Mouse (Mus musculus): ENCODE measurements around the gene Psd4. TPM values are rescaled to one million over a fixed set of nuclear protein-coding genes. Genes with fewer than 3 reads are reported as not detected.

The Psd4 gene
- polyA plus RNA-seq, 1 experiment from 2014 or later = 0.79 TPM

GRCm38 (mm10) chr2:24435699-24436098, 68.3 kb downstream of the Psd4 start:
- Histone ChIP-seq H3K9ac (no peak overlapping the region), H3K9me3 (ENCODE audit: low read depth, low read length) (no peaks in the 10 kb centered on the region), H3K4me2 (no peak overlapping the region), H3K4me3 (ENCODE audit: low read depth, low read length) (no peak overlapping the region), H3K27me3 (ENCODE audit: insufficient read depth, low read length) (no peaks in the 10 kb centered on the region), H3K27ac (ENCODE audit: low read depth) (no peak overlapping the region), H3K4me1 (ENCODE audit: insufficient read depth) (no peaks in the 10 kb centered on the region), H3K36me3 (ENCODE audit: insufficient read depth) (no peaks in the 10 kb centered on the region)
- ATAC-seq (ENCODE audit: insufficient read depth) (no peak), DNase-seq (no peak)
- 56% methylated on average over 11 of the region's 11 CpGs for WGBS
- TF ChIP-seq CTCF (IDR thresholded peaks at IDR 0.05; ENCODE audit: low read depth) = no peak

- WGBS = 62% methylated on average over 2 of the region's 2 CpGs
- H3K9ac ChIP-seq = no peak overlapping the region
- no peak for DNase-seq
- H3K36me3 ChIP-seq (ENCODE audit: insufficient read depth) = no peaks in the 10 kb centered on the region
- ATAC-seq (ENCODE audit: insufficient read depth) = no peak
- TF ChIP-seq CTCF (IDR thresholded peaks at IDR 0.05; ENCODE audit: low read depth) = no peak
- no peak overlapping the region for H3K4me3 ChIP-seq (ENCODE audit: low read depth, low read length)
- H3K4me2 ChIP-seq = no peak overlapping the region
- H3K27me3 ChIP-seq (ENCODE audit: insufficient read depth, low read length) = no peaks in the 10 kb centered on the region
- no peaks in the 10 kb centered on the region for H3K9me3 ChIP-seq (ENCODE audit: low read depth, low read length)
- H3K27ac ChIP-seq (ENCODE audit: low read depth) = no peak overlapping the region
- no peaks in the 10 kb centered on the region for H3K4me1 ChIP-seq (ENCODE audit: insufficient read depth)
These were observed 72.7 kb downstream of the Psd4 start for GRCm38 (mm10) chr2:24440056-24440455.

- Histone ChIP-seq H3K36me3 (ENCODE audit: insufficient read depth) (no peaks in the 10 kb centered on the region), H3K4me2 (no peak overlapping the region), H3K9ac (no peak overlapping the region), H3K27me3 (ENCODE audit: insufficient read depth, low read length) (no peaks in the 10 kb centered on the region), H3K4me1 (ENCODE audit: insufficient read depth) (no peaks in the 10 kb centered on the region), H3K9me3 (ENCODE audit: low read depth, low read length) (no peaks in the 10 kb centered on the region), H3K27ac (ENCODE audit: low read depth) (no peak overlapping the region), H3K4me3 (ENCODE audit: low read depth, low read length) (no peak overlapping the region)
- no peak for ATAC-seq (ENCODE audit: insufficient read depth)
- DNase-seq = no peak
- TF ChIP-seq CTCF (IDR thresholded peaks at IDR 0.05; ENCODE audit: low read depth) = no peak
These were observed 74.5 kb downstream of the Psd4 start for GRCm38 (mm10) chr2:24441899-24442298.

- WGBS = 64% methylated on average over 4 of the region's 4 CpGs
- Histone ChIP-seq H3K36me3 (ENCODE audit: insufficient read depth) (no peaks in the 10 kb centered on the region), H3K4me1 (ENCODE audit: insufficient read depth) (no peaks in the 10 kb centered on the region), H3K27ac (ENCODE audit: low read depth) (no peak overlapping the region), H3K9ac (no peak overlapping the region), H3K9me3 (ENCODE audit: low read depth, low read length) (no peaks in the 10 kb centered on the region), H3K4me3 (ENCODE audit: low read depth, low read length) (no peak overlapping the region), H3K27me3 (ENCODE audit: insufficient read depth, low read length) (no peaks in the 10 kb centered on the region), H3K4me2 (no peak overlapping the region)
- no peak for TF ChIP-seq CTCF (IDR thresholded peaks at IDR 0.05; ENCODE audit: low read depth)
- DNase-seq = no peak
- ATAC-seq (ENCODE audit: insufficient read depth) = no peak
These were observed 75.0 kb downstream of the Psd4 start for GRCm38 (mm10) chr2:24442303-24442925.

GRCm38 (mm10) chr2:24443256-24443790, 75.9 kb downstream of the Psd4 start:
- H3K4me3 ChIP-seq (ENCODE audit: low read depth, low read length) = no peak overlapping the region
- DNase-seq = no peak
- no peaks in the 10 kb centered on the region for H3K27me3 ChIP-seq (ENCODE audit: insufficient read depth, low read length)
- no peaks in the 10 kb centered on the region for H3K4me1 ChIP-seq (ENCODE audit: insufficient read depth)
- H3K9me3 ChIP-seq (ENCODE audit: low read depth, low read length) = no peaks in the 10 kb centered on the region
- no peak for TF ChIP-seq CTCF (IDR thresholded peaks at IDR 0.05; ENCODE audit: low read depth)
- no peak for ATAC-seq (ENCODE audit: insufficient read depth)
- H3K36me3 ChIP-seq (ENCODE audit: insufficient read depth) = no peaks in the 10 kb centered on the region
- H3K4me2 ChIP-seq = no peak overlapping the region
- WGBS = 61% methylated on average over 3 of the region's 3 CpGs
- no peak overlapping the region for H3K9ac ChIP-seq
- no peak overlapping the region for H3K27ac ChIP-seq (ENCODE audit: low read depth)

- H3K4me1 ChIP-seq (ENCODE audit: insufficient read depth) = no peaks in the 10 kb centered on the region
- H3K36me3 ChIP-seq (ENCODE audit: insufficient read depth) = no peaks in the 10 kb centered on the region
- DNase-seq (no peak), ATAC-seq (ENCODE audit: insufficient read depth) (no peak)
- H3K27ac ChIP-seq (ENCODE audit: low read depth) = no peak overlapping the region
- no peak overlapping the region for H3K4me3 ChIP-seq (ENCODE audit: low read depth, low read length)
- no peak overlapping the region for H3K9ac ChIP-seq
- WGBS = 72% methylated on average over 4 of the region's 4 CpGs
- no peaks in the 10 kb centered on the region for H3K27me3 ChIP-seq (ENCODE audit: insufficient read depth, low read length)
- no peak overlapping the region for H3K4me2 ChIP-seq
- TF ChIP-seq CTCF (IDR thresholded peaks at IDR 0.05; ENCODE audit: low read depth) = no peak
- no peaks in the 10 kb centered on the region for H3K9me3 ChIP-seq (ENCODE audit: low read depth, low read length)
These were observed 81.7 kb downstream of the Psd4 start for GRCm38 (mm10) chr2:24449111-24449510.

GRCm38 (mm10) chr2:24453206-24453605, 85.8 kb downstream of the Psd4 start:
- no peak for ATAC-seq (ENCODE audit: insufficient read depth)
- WGBS = 73% methylated on average over 5 of the region's 5 CpGs

More at GRCm38 (mm10) chr2:24453206-24453605, 85.8 kb downstream of the Psd4 start:
- no peak for TF ChIP-seq CTCF (IDR thresholded peaks at IDR 0.05; ENCODE audit: low read depth)
- Histone ChIP-seq H3K9ac (no peak overlapping the region), H3K4me2 (no peak overlapping the region), H3K36me3 (ENCODE audit: insufficient read depth) (no peaks in the 10 kb centered on the region), H3K27me3 (ENCODE audit: insufficient read depth, low read length) (no peaks in the 10 kb centered on the region), H3K4me3 (ENCODE audit: low read depth, low read length) (no peak overlapping the region), H3K27ac (ENCODE audit: low read depth) (no peak overlapping the region), H3K4me1 (ENCODE audit: insufficient read depth) (no peaks in the 10 kb centered on the region), H3K9me3 (ENCODE audit: low read depth, low read length) (no peaks in the 10 kb centered on the region)
- no peak for DNase-seq
